Mouse (Mus musculus) urinary bladder, postnatal 36 days (tissue): ENCODE measurements around the gene Secisbp2l.

Experiments
- DNase-seq, 2 experiments: peaks; one replicate each; pipeline ENCODE4 v3.0.0; 2022; ENCODE audit warnings: low spot score in 2 of 2, mixed read lengths in 1 of 2

The Secisbp2l gene

GRCm38 (mm10) chr2:125784392-125784791 lies 1.7 kb upstream of the Secisbp2l start:
- no peak for DNase-seq

GRCm38 (mm10) chr2:125783868-125784267 lies 1.2 kb upstream of the Secisbp2l start:
- DNase-seq, result no peak

GRCm38 (mm10) chr2:125781978-125782718 lies 522 bp downstream of the Secisbp2l start:
- DNase-seq, result no peak

- no peak for DNase-seq
These were observed 1.7 kb downstream of the Secisbp2l start for GRCm38 (mm10) chr2:125781006-125781405.

- DNase-seq, result no peak
These were observed 4.3 kb downstream of the Secisbp2l start for GRCm38 (mm10) chr2:125778380-125778779.

- no peak for DNase-seq
These were observed 5.7 kb downstream of the Secisbp2l start for GRCm38 (mm10) chr2:125777018-125777417.

GRCm38 (mm10) chr2:125775661-125776060 lies 7.0 kb downstream of the Secisbp2l start:
- no peak for DNase-seq

GRCm38 (mm10) chr2:125774846-125775245 lies 7.8 kb downstream of the Secisbp2l start:
- DNase-seq, result no peak

- DNase-seq, result no peak
These were observed 17.6 kb downstream of the Secisbp2l start for GRCm38 (mm10) chr2:125765029-125765428.

GRCm38 (mm10) chr2:125764531-125764930 lies 18.1 kb downstream of the Secisbp2l start:
- no peak for DNase-seq

GRCm38 (mm10) chr2:125749330-125749729 lies 33.3 kb downstream of the Secisbp2l start:
- no peak for DNase-seq

GRCm38 (mm10) chr2:125739338-125739737 lies 43.3 kb downstream of the Secisbp2l start:
- peak; percentile 16 to 33 for DNase-seq

GRCm38 (mm10) chr2:125738718-125739117 lies 44.0 kb downstream of the Secisbp2l start:
- DNase-seq, result no peak

GRCm38 (mm10) chr2:125736025-125736343 lies 46.7 kb downstream of the Secisbp2l start:
- DNase-seq, result no peak

GRCm38 (mm10) chr2:125735333-125736024 lies 47.2 kb downstream of the Secisbp2l start:
- no peak for DNase-seq

GRCm38 (mm10) chr2:125734741-125735140 lies 47.9 kb downstream of the Secisbp2l start:
- no peak for DNase-seq

GRCm38 (mm10) chr2:125731763-125732560 lies 50.7 kb downstream of the Secisbp2l start:
- peak; percentile 86 to 94 for DNase-seq

GRCm38 (mm10) chr2:125724546-125725114 lies 58.0 kb downstream of the Secisbp2l start:
- no peak for DNase-seq

GRCm38 (mm10) chr2:125724086-125724430 lies 58.6 kb downstream of the Secisbp2l start, which contains the start of gene Shc4:
TSS of gene Shc4 (minus strand) at chr2:125724148.
- no peak for DNase-seq

GRCm38 (mm10) chr2:125723408-125724085 lies 59.1 kb downstream of the Secisbp2l start:
- peak in 1 of 2 experiments; percentile 31 for DNase-seq

GRCm38 (mm10) chr2:125723086-125723407 lies 59.6 kb downstream of the Secisbp2l start:
- no peak for DNase-seq

- no peak for DNase-seq
These were observed 66.1 kb downstream of the Secisbp2l start for GRCm38 (mm10) chr2:125716599-125716998.
